Mouse (Mus musculus) spleen, adult 2 months (tissue): Measurements from ENCODE around the gene Gtpbp1.

Experiments used
- CTCF ChIP-seq: fragments of 200-500 bp; IDR thresholded peaks from 2 replicates; pipeline ENCODE4 v1.5.1; 2011; ENCODE audit warnings: mild to moderate bottlenecking, inconsistent platforms; ENCODE audit not compliant: insufficient read depth, insufficient read length, insufficient replicate concordance; ENCODE audit errors: extremely low read depth
- POLR2A ChIP-seq: fragments of 200-500 bp; IDR thresholded peaks from 2 replicates; pipeline ENCODE4 v1.6.1; 2011; ENCODE audit warnings: low read depth, low read length, inconsistent platforms

- TF ChIP-seq CTCF: no peak
- no peak for TF ChIP-seq POLR2A
Observed at GRCm38 (mm10) chr15:79766168-79766567, 75.5 kb downstream of the Gtpbp1 start.
